Mouse (Mus musculus) stomach, embryonic 14.5 days (tissue): ENCODE measurements around the gene Nfe2. TPM values are rescaled to one million over a fixed set of nuclear protein-coding genes. Genes with fewer than 3 reads are reported as not detected.

ENCODE experiments used
- ATAC-seq: fragments of 200-750 bp; cut with Nextera tagmentation; 2 replicates; pipeline ENCODE4 v1.8.0; 2017; ENCODE audit warnings: low read depth, moderate TSS enrichment; ENCODE audit not compliant: insufficient number of reproducible peaks, insufficient read depth, low FRiP score
- H3K27ac ChIP-seq: fragments of 300-500 bp; sonication (generic); 2 replicates; pipeline ENCODE4 v1.5.1; 2014; ENCODE audit warnings: mild to moderate bottlenecking, low read length, moderate library complexity, mixed read lengths
- H3K27me3 ChIP-seq: fragments of 300-500 bp; sonication (generic); 2 replicates; pipeline ENCODE4 v1.6.1; 2014; ENCODE audit warnings: low read length, control low read depth, mixed read lengths; ENCODE audit not compliant: control insufficient read depth, insufficient read depth
- H3K36me3 ChIP-seq: fragments of 300-500 bp; sonication (generic); 2 replicates; pipeline ENCODE4 v1.6.1; 2014; ENCODE audit warnings: mild to moderate bottlenecking, control low read depth, low read length, moderate library complexity, mixed read lengths; ENCODE audit not compliant: control insufficient read depth, insufficient read depth
- H3K4me1 ChIP-seq: fragments of 300-500 bp; sonication (generic); 2 replicates; pipeline ENCODE4 v1.6.1; 2014; ENCODE audit warnings: low read length, control low read depth, mixed read lengths; ENCODE audit not compliant: control insufficient read depth, insufficient read depth
- H3K4me2 ChIP-seq: fragments of 300-500 bp; sonication (generic); replicated peaks from 2 replicates; pipeline ENCODE4 v1.6.1; 2014; ENCODE audit warnings: low read depth, low read length, control low read depth
- H3K4me3 ChIP-seq: fragments of 300-500 bp; sonication (generic); 2 replicates; pipeline ENCODE4 v1.5.1; 2014; ENCODE audit warnings: low read depth, low read length, control low read depth
- H3K9ac ChIP-seq: fragments of 300-500 bp; sonication (generic); replicated peaks from 2 replicates; pipeline ENCODE4 v1.6.1; 2014; ENCODE audit warnings: low read depth, mild to moderate bottlenecking, control low read depth, low read length, moderate library complexity, mixed read lengths
- H3K9me3 ChIP-seq: fragments of 300-500 bp; sonication (generic); 2 replicates; pipeline ENCODE4 v1.6.1; 2016; ENCODE audit warnings: low read depth, low read length, control low read depth; ENCODE audit not compliant: control insufficient read depth
- WGBS: fragments of 180-500 bp; shearing (Covaris S2); extraction: QIAGEN DNeasy Blood & Tissue Kit; methylation state at CpG from one replicate; pipeline ENCODE4 v1.1.7; 2014; 5-methylcytosine and 5-hydroxymethylcytosine counted together
- polyA plus RNA-seq: library from polyadenylated mRNA; unstranded; fragments of >200 nt; fragmentation: Nextera tagmentation; extraction: Ambion mirVana; gene quantifications from 2 replicates; pipeline ENCODE4 v1.2.1, GENCODE M21; 2014

Gene Nfe2
- polyA plus RNA-seq, result 1.9 and 2.0 TPM in 2 replicates

- WGBS, result 11% methylated on average over 15 of the region's 15 CpGs
- Histone ChIP-seq H3K9ac (no peak within 1 kb of the TSS), H3K4me1 (peaks cover 11% of the 10 kb centered on the region), H3K27me3 (no peaks in the 10 kb centered on the region), H3K9me3 (no peaks in the 10 kb centered on the region), H3K4me3 (no peak within 1 kb of the TSS; the same call in 1 of the 2 replicates), H3K27ac (no peak within 1 kb of the TSS), H3K36me3 (no peaks in the 10 kb centered on the region), H3K4me2 (peak within 1 kb of the TSS; percentile 27)
- peak; percentile 93 for ATAC-seq
Observed at GRCm38 (mm10) chr15:103257790-103258728, at the start of gene Nfe2. Gene Nfe2 (minus strand): TSS chr15:103258403.

- Histone ChIP-seq H3K9me3 (no peaks in the 10 kb centered on the region), H3K4me3 (no peak overlapping the region), H3K27ac (0 out of 2 replicates have a peak overlapping the region, but pooled peaks have one; percentile 17), H3K4me1 (peaks cover 45% of the 10 kb centered on the region), H3K4me2 (peak overlapping the region; percentile 11; the same call in 1 of the 2 replicates), H3K9ac (no peak overlapping the region; the same call in 1 of the 2 replicates), H3K36me3 (no peaks in the 10 kb centered on the region), H3K27me3 (no peaks in the 10 kb centered on the region)
- 3% methylated on average over 7 of the region's 7 CpGs for WGBS
- no peak for ATAC-seq
Observed at GRCm38 (mm10) chr15:103307125-103307524, 48.9 kb upstream of the Nfe2 start.

- H3K4me3 ChIP-seq, result peak overlapping the region; percentile 38
- no peak for ATAC-seq
- no peaks in the 10 kb centered on the region for H3K9me3 ChIP-seq
- H3K4me1 ChIP-seq, result peaks cover 55% of the 10 kb centered on the region
- peak overlapping the region; percentile 64 for H3K4me2 ChIP-seq
- 31% methylated on average over 8 of the region's 8 CpGs for WGBS
- no peaks in the 10 kb centered on the region for H3K27me3 ChIP-seq
- peak overlapping the region; percentile 57 for H3K9ac ChIP-seq
- H3K27ac ChIP-seq, result peak overlapping the region; percentile 87
- H3K36me3 ChIP-seq, result no peaks in the 10 kb centered on the region
Observed at GRCm38 (mm10) chr15:103305792-103306645, 47.8 kb upstream of the Nfe2 start.

- Histone ChIP-seq H3K36me3 (no peaks in the 10 kb centered on the region), H3K9ac (peak overlapping the region; percentile 57), H3K4me2 (peak overlapping the region; percentile 66), H3K27me3 (no peaks in the 10 kb centered on the region), H3K4me3 (peak overlapping the region; percentile 38), H3K9me3 (no peaks in the 10 kb centered on the region), H3K4me1 (peaks cover 64% of the 10 kb centered on the region), H3K27ac (peak overlapping the region; percentile 87)
- ATAC-seq, result peak; percentile 95
- under 1% methylated on average over 71 of the region's 71 CpGs for WGBS
Observed at GRCm38 (mm10) chr15:103305070-103305678, 47.0 kb upstream of the Nfe2 start.

GRCm38 (mm10) chr15:103304616-103304969, 46.4 kb upstream of the Nfe2 start:
- Histone ChIP-seq H3K4me3 (peak overlapping the region; percentile 38), H3K27ac (peak overlapping the region; percentile 87), H3K27me3 (no peaks in the 10 kb centered on the region), H3K36me3 (no peaks in the 10 kb centered on the region), H3K9me3 (no peaks in the 10 kb centered on the region), H3K9ac (peak overlapping the region; percentile 54), H3K4me2 (peak overlapping the region; percentile 66), H3K4me1 (peaks cover 69% of the 10 kb centered on the region)
- 1% methylated on average over 9 of the region's 9 CpGs for WGBS
- no peak for ATAC-seq

GRCm38 (mm10) chr15:103303916-103304615, 45.9 kb upstream of the Nfe2 start:
- Histone ChIP-seq H3K36me3 (0 out of 2 replicates have a peak, but pooled peaks cover 1% of the 10 kb centered on the region), H3K4me1 (peaks cover 74% of the 10 kb centered on the region), H3K9ac (peak overlapping the region; percentile 54), H3K27ac (peak overlapping the region; percentile 87), H3K4me3 (peak overlapping the region; percentile 38), H3K9me3 (no peaks in the 10 kb centered on the region), H3K4me2 (peak overlapping the region; percentile 66), H3K27me3 (no peaks in the 10 kb centered on the region)
- 6% methylated on average over 8 of the region's 8 CpGs for WGBS
- ATAC-seq, result no peak

- Histone ChIP-seq H3K27ac (peak overlapping the region; percentile 90; the same call in 1 of the 2 replicates), H3K9ac (no peak overlapping the region), H3K36me3 (peaks cover 15% of the 10 kb centered on the region; the same call in 1 of the 2 replicates), H3K27me3 (no peaks in the 10 kb centered on the region), H3K9me3 (no peaks in the 10 kb centered on the region), H3K4me1 (peaks cover 71% of the 10 kb centered on the region), H3K4me3 (no peak overlapping the region), H3K4me2 (no peak overlapping the region)
- no peak for ATAC-seq
- 16% methylated on average over 6 of the region's 6 CpGs for WGBS
Observed at GRCm38 (mm10) chr15:103302341-103303021, 44.3 kb upstream of the Nfe2 start.
